Mouse (Mus musculus) lung, embryonic 16.5 days (tissue): Measurements from ENCODE around the gene Lingo3. TPM values are rescaled to one million over a fixed set of nuclear protein-coding genes. Genes with fewer than 3 reads are reported as not detected.
A peak's percentile ranks its signal among the peaks of the same experiment; 100 is the strongest.

ENCODE experiments used
- ATAC-seq: fragments of 200-750 bp; cut with Nextera tagmentation; 2 replicates; pipeline ENCODE4 v1.8.0; 2017; ENCODE audit warnings: low read depth, mild to moderate bottlenecking, moderate library complexity
- H3K27ac ChIP-seq: fragments of 300-500 bp; sonication (generic); 2 replicates; pipeline ENCODE4 v1.5.1; 2014; ENCODE audit warnings: mild to moderate bottlenecking, control low read depth, low read length
- H3K27me3 ChIP-seq: fragments of 300-500 bp; sonication (generic); 2 replicates; pipeline ENCODE4 v1.6.1; 2014; ENCODE audit warnings: low read depth, low read length, mixed read lengths; ENCODE audit not compliant: control insufficient read depth, insufficient read depth
- H3K36me3 ChIP-seq: fragments of 300-500 bp; sonication (generic); 2 replicates; pipeline ENCODE4 v1.6.1; 2014; ENCODE audit warnings: low read length; ENCODE audit not compliant: control insufficient read depth, insufficient read depth
- H3K4me1 ChIP-seq: fragments of 300-500 bp; sonication (generic); replicated peaks from 2 replicates; pipeline ENCODE4 v1.6.1; 2014; ENCODE audit warnings: low read length, mixed read lengths; ENCODE audit not compliant: control insufficient read depth, insufficient read depth
- H3K4me2 ChIP-seq: fragments of 300-500 bp; sonication (generic); 2 replicates; pipeline ENCODE4 v1.6.1; 2014; ENCODE audit warnings: low read depth, low read length, control low read depth
- H3K4me3 ChIP-seq: fragments of 300-500 bp; sonication (generic); 2 replicates; pipeline ENCODE4 v1.5.1; 2014; ENCODE audit warnings: mild to moderate bottlenecking, low read length, control low read depth
- H3K9ac ChIP-seq: fragments of 300-500 bp; sonication (generic); 2 replicates; pipeline ENCODE4 v1.6.1; 2014; ENCODE audit warnings: low read length, control low read depth
- H3K9me3 ChIP-seq: fragments of 300-500 bp; sonication (generic); 2 replicates; pipeline ENCODE4 v1.6.1; 2016; ENCODE audit warnings: low read length; ENCODE audit not compliant: control insufficient read depth
- WGBS: fragments of 180-500 bp; shearing (Covaris S2); extraction: QIAGEN DNeasy Blood & Tissue Kit; methylation state at CpG from one replicate; pipeline ENCODE4 v1.1.7; 2014; 5-methylcytosine and 5-hydroxymethylcytosine counted together
- polyA plus RNA-seq: library from polyadenylated mRNA; unstranded; fragments of >200 nt; fragmentation: Nextera tagmentation; extraction: Ambion mirVana; gene quantifications from 2 replicates; pipeline ENCODE4 v1.2.1, GENCODE M21; 2015

Gene Lingo3
- polyA plus RNA-seq, 1 experiment from 2014 or later: 0.15 TPM

DNA sequence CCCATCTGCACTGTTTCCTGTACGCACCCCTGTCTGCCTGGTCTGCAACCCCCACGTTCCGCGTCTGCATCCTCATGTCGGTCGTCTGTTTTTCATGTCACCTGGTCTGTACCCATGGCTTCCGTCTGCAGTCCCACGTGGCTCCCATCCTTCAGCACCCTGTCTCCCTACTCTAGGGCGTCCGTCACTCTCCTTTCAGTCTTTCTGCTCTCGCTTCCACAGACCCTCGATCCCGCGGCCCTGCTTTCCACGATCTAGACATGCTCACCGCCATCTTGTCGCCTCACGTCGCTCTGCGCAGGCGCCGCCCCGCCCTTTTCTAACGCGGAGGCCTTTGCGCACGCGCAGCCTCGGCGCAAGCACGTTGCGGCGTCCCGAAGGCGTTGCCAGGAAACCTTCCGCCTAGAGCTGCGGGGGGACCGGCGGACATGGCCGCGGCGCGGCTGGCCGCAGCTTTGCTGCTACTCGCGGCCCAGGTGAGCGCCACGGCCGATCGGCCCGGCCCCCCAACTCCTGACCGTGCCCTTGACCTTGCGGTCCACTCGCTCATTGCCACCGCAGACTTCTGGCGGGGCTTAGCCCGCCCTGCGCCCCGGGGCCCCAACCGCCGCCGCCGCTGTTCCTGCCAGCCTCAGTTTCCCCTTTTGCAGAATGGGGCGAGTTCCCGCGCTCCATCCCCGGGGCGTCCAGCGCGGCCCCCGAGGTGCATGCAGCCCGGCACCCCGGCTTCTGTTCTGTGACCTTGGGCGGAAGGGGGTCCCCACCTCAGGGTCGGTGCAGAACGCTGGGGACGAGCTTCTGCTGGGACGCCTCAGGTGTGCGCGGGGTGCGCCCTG, 11.3 kb upstream of the Lingo3 start, which contains the start of the genes Lsm7 and Sppl2b:
TSS of gene Lsm7 (minus strand) at position 297 of the 836 bp plus-strand sequence.
TSS of gene Sppl2b (plus strand) at position 363 of the 836 bp plus-strand sequence.
- Histone ChIP-seq H3K4me2 (peak within 1 kb of the TSS; percentile 100), H3K4me1 (peaks cover 27% of the 10 kb centered on the region), H3K27me3 (no peaks in the 10 kb centered on the region), H3K4me3 (peak within 1 kb of the TSS; percentile 94), H3K9me3 (no peaks in the 10 kb centered on the region), H3K9ac (peak within 1 kb of the TSS; percentile 92), H3K27ac (peak within 1 kb of the TSS; percentile 25), H3K36me3 (peaks cover 12% of the 10 kb centered on the region)
- WGBS: under 1% methylated on average over 76 of the region's 81 CpGs
- peak; percentile 88 for ATAC-seq

GRCm38 (mm10) chr10:80848571-80848970, 4.7 kb upstream of the Lingo3 start:
- Histone ChIP-seq H3K4me2 (no peak overlapping the region), H3K9me3 (no peaks in the 10 kb centered on the region), H3K9ac (no peak overlapping the region), H3K27ac (no peak overlapping the region), H3K4me3 (no peak overlapping the region), H3K36me3 (peaks cover 12% of the 10 kb centered on the region), H3K4me1 (no peaks in the 10 kb centered on the region; the same call in 1 of the 2 replicates), H3K27me3 (peaks cover 19% of the 10 kb centered on the region)
- WGBS: 2% methylated on average over 10 of the region's 10 CpGs
- ATAC-seq: peak; percentile 57; the same call in 1 of the 2 replicates

DNA sequence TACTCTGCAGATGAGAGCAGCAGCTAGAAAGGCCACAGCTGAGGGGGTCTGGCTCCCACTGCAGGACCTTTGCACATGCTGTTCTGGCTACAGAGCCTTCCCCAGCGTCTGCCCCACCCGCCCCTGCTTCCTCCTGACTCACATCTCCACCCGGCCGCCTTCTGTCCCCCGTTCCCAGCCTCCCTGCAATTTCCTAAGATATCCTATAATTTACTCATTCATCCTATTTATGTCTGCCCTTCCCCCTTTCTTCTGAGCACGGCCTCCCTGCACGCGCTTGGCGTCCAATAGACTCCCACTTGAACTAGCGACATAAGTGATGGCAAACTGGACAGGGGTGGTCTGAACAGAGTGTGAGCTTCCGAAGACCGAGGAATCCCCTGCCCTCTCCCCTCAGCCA, 1.9 kb upstream of the Lingo3 start:
- H3K4me1 ChIP-seq: no peaks in the 10 kb centered on the region; the same call in 1 of the 2 replicates
- no peak overlapping the region for H3K4me2 ChIP-seq
- H3K27me3 ChIP-seq: peaks cover 37% of the 10 kb centered on the region
- no peak overlapping the region for H3K9ac ChIP-seq
- H3K9me3 ChIP-seq: no peaks in the 10 kb centered on the region
- ATAC-seq: no peak
- no peak overlapping the region for H3K27ac ChIP-seq
- H3K36me3 ChIP-seq: no peaks in the 10 kb centered on the region
- whole genome bisulfite sequencing: 64% methylated on average over 12 of the region's 12 CpGs
- H3K4me3 ChIP-seq: no peak overlapping the region

GRCm38 (mm10) chr10:80845055-80845693, 1.3 kb upstream of the Lingo3 start:
- H3K4me3 ChIP-seq: no peak overlapping the region
- no peak overlapping the region for H3K4me2 ChIP-seq
- ATAC-seq: no peak
- WGBS: 50% methylated on average over 8 of the region's 8 CpGs
- no peak overlapping the region for H3K27ac ChIP-seq
- H3K9me3 ChIP-seq: no peaks in the 10 kb centered on the region
- no peaks in the 10 kb centered on the region for H3K36me3 ChIP-seq
- peaks cover 37% of the 10 kb centered on the region for H3K27me3 ChIP-seq
- H3K4me1 ChIP-seq: no peaks in the 10 kb centered on the region; the same call in 1 of the 2 replicates
- no peak overlapping the region for H3K9ac ChIP-seq

GRCm38 (mm10) chr10:80843087-80843930, 530 bp downstream of the Lingo3 start:
- no peak for ATAC-seq
- peak overlapping the region; percentile 43 for H3K9ac ChIP-seq
- peaks cover 37% of the 10 kb centered on the region for H3K27me3 ChIP-seq
- peak overlapping the region; percentile 43 for H3K4me3 ChIP-seq
- no peak overlapping the region for H3K27ac ChIP-seq
- no peaks in the 10 kb centered on the region for H3K9me3 ChIP-seq
- H3K36me3 ChIP-seq: no peaks in the 10 kb centered on the region
- peak overlapping the region; percentile 66 for H3K4me2 ChIP-seq
- H3K4me1 ChIP-seq: no peaks in the 10 kb centered on the region; the same call in 1 of the 2 replicates
- WGBS: 9% methylated on average over 32 of the region's 32 CpGs

GRCm38 (mm10) chr10:80842334-80842733, 1.5 kb downstream of the Lingo3 start:
- H3K4me3 ChIP-seq: no peak overlapping the region
- H3K27me3 ChIP-seq: peaks cover 37% of the 10 kb centered on the region
- no peak for ATAC-seq
- no peaks in the 10 kb centered on the region for H3K9me3 ChIP-seq
- no peaks in the 10 kb centered on the region for H3K36me3 ChIP-seq
- no peak overlapping the region for H3K9ac ChIP-seq
- H3K4me2 ChIP-seq: no peak overlapping the region
- H3K27ac ChIP-seq: no peak overlapping the region
- H3K4me1 ChIP-seq: no peaks in the 10 kb centered on the region; the same call in 1 of the 2 replicates
- 78% methylated on average over 15 of the region's 15 CpGs for WGBS

DNA sequence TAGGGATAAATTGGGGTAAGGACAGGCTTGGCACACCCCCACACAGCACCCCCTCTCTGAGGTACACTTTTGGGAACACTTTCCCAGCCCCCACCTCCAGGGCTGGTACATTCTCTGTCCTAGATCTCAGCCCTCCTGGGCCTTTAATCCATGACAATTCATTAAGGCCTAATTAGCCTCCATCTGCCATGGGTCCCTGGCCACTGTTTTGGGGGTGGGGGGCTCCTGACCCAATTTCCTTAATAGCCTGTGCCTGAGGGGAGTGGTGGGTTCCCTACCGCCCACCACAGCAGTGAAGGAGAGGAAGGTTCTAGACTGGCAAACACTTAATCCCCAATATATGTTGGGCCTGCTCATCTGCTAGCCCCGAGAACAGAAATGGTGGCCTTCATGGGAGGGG, 2.2 kb downstream of the Lingo3 start:
- Histone ChIP-seq H3K27me3 (peaks cover 41% of the 10 kb centered on the region), H3K4me1 (no peaks in the 10 kb centered on the region; the same call in 1 of the 2 replicates), H3K9ac (no peak overlapping the region), H3K27ac (no peak overlapping the region), H3K4me3 (no peak overlapping the region), H3K36me3 (no peaks in the 10 kb centered on the region), H3K9me3 (no peaks in the 10 kb centered on the region), H3K4me2 (no peak overlapping the region)
- no peak for ATAC-seq
- 76% methylated on average over 2 of the region's 2 CpGs for WGBS

DNA sequence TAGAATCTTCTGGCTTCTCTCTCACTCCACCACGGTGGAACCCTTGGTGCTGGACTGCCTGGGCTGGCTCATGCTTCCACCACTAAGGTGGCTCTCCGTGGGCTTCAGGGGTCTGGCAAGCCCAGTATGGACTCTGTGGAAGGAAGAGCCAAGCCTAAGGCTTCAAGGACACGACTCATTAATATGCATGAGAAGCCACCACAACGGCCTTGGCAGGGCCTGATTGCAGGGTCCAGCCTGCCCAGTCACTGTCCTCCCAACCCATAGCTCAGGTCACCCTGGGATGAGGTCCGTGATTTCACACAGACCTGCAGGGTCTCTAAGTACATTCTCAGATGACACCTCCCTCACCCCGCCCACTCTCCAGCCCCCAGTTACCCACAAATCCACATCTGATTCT, 4.0 kb downstream of the Lingo3 start:
- Histone ChIP-seq H3K4me2 (no peak overlapping the region), H3K27ac (no peak overlapping the region), H3K4me3 (no peak overlapping the region), H3K9me3 (no peaks in the 10 kb centered on the region), H3K36me3 (no peaks in the 10 kb centered on the region), H3K27me3 (peaks cover 53% of the 10 kb centered on the region), H3K4me1 (no peaks in the 10 kb centered on the region; the same call in 1 of the 2 replicates), H3K9ac (no peak overlapping the region)
- no peak for ATAC-seq
- 55% methylated on average over 6 of the region's 6 CpGs for WGBS
